Mouse (Mus musculus) brain, embryonic 14.5 days (tissue): ENCODE data around the gene Kcnq1.

Source experiments
- CTCF ChIP-seq: fragments of 200-500 bp; IDR thresholded peaks from 2 replicates; pipeline ENCODE4 v1.5.1; 2012; ENCODE audit warnings: inconsistent platforms, mild to moderate bottlenecking, moderate library complexity, borderline replicate concordance; ENCODE audit not compliant: insufficient read depth, insufficient read length; ENCODE audit errors: extremely low read depth
- POLR2A ChIP-seq: fragments of 200-500 bp; IDR thresholded peaks from 2 replicates; pipeline ENCODE4 v1.6.1; 2012; ENCODE audit warnings: mild to moderate bottlenecking, inconsistent platforms, borderline replicate concordance; ENCODE audit not compliant: poor library complexity, insufficient read depth, insufficient read length, severe bottlenecking; ENCODE audit errors: extremely low read depth

- TF ChIP-seq POLR2A (no peak), CTCF (peak; percentile 62)
These were observed 46.2 kb downstream of the Kcnq1 start for GRCm38 (mm10) chr7:143152350-143152749.
